Mouse (Mus musculus): ENCODE results near the gene Svep1. TPM values are rescaled to one million over a fixed set of nuclear protein-coding genes. Genes with fewer than 3 reads are reported as not detected.

The Svep1 gene
- polyA plus RNA-seq, 1 experiment from 2014 or later = 5.2 TPM

DNA sequence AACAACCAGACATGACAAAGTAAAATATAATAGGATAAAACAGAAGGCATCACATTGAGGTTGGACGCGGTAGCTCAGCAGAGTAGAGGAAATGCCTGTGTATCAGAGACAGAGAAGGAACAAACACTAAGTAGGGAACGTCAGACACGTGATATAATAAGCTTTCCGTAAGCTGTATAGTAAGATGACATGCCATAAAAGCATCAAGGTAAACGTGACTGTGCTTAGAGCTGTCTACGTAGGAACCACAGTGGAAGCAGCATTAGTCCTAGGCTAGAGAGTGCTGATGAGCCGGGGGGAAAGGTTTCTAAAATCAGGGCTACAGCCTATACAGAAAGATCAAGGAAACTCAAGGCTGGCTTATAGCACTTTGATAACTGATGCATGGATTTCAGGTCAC is 156.4 kb downstream of the Svep1 start:
- no peaks in the 10 kb centered on the region for H3K9me3 ChIP-seq (ENCODE audit: control insufficient read depth, low read length)
- H3K4me1 ChIP-seq (ENCODE audit: control insufficient read depth, insufficient read depth, low read length) = no peaks in the 10 kb centered on the region
- 69% methylated on average over 8 of the region's 8 CpGs for WGBS
- no peak overlapping the region for H3K4me3 ChIP-seq (ENCODE audit: low read length)
- no peak overlapping the region for H3K9ac ChIP-seq (ENCODE audit: low read depth, low read length)
- H3K27ac ChIP-seq (ENCODE audit: low read length) = no peak overlapping the region
- no peaks in the 10 kb centered on the region for H3K36me3 ChIP-seq (ENCODE audit: control insufficient read depth, insufficient read depth, low read length)
- peak; percentile 66; the same call in 1 of the 2 replicates for ATAC-seq
- no peak overlapping the region for H3K4me2 ChIP-seq (ENCODE audit: low read depth, low read length)
- no peaks in the 10 kb centered on the region for H3K27me3 ChIP-seq (replicated peaks; ENCODE audit: control insufficient read depth, insufficient read depth, low read length)

DNA sequence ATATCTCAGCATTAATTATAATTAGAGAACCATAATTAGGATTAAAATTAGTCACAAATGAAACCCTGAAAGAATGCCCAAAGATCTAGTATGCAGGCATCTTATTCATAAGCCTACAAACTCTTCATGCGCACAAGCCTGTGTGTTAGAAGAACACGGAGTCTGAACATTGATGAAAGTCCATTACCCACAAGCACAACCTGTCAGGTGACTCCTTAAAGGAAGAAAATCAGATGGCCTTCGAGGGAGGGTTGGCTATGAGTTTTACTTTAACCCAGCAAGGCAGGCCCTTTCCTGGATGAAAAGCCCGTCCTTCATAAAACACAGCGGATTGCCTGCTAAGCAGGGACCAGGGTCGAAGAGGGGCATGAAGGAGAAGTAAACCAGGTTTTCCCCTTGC is 161.8 kb downstream of the Svep1 start:
- Histone ChIP-seq H3K4me1 (ENCODE audit: control insufficient read depth, insufficient read depth, low read length) (no peaks in the 10 kb centered on the region), H3K27ac (ENCODE audit: low read length) (no peak overlapping the region), H3K9me3 (ENCODE audit: control insufficient read depth, low read length) (no peaks in the 10 kb centered on the region), H3K9ac (ENCODE audit: low read depth, low read length) (no peak overlapping the region), H3K36me3 (ENCODE audit: control insufficient read depth, insufficient read depth, low read length) (no peaks in the 10 kb centered on the region), H3K4me3 (ENCODE audit: low read length) (no peak overlapping the region), H3K27me3 (replicated peaks; ENCODE audit: control insufficient read depth, insufficient read depth, low read length) (no peaks in the 10 kb centered on the region), H3K4me2 (ENCODE audit: low read depth, low read length) (no peak overlapping the region)
- 73% methylated on average over 6 of the region's 6 CpGs for WGBS
- ATAC-seq = peak; percentile 50

DNA sequence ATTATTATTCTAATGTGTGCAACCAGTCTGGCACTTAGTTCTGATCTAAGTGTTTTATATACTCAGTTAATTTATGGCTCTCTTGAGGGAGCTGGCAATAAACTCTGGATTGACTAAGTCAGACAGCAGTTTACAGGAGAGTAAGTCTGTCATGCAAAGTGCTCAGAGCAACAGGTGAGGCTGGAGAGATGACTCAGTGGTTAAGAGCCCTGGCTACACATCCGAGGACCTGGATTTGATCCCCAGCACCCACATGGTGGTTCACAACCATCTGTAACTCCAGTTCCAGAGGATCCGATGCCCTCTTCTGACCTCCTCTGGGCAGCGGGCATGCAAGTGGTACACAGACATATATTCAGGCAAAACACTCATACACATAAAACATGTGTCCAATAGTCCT is 162.3 kb downstream of the Svep1 start:
- H3K27ac ChIP-seq (ENCODE audit: low read length) = no peak overlapping the region
- no peaks in the 10 kb centered on the region for H3K36me3 ChIP-seq (ENCODE audit: control insufficient read depth, insufficient read depth, low read length)
- H3K9ac ChIP-seq (ENCODE audit: low read depth, low read length) = no peak overlapping the region
- ATAC-seq = 0 out of 2 replicates have a peak, but pooled peaks have one; percentile 40
- no peaks in the 10 kb centered on the region for H3K27me3 ChIP-seq (replicated peaks; ENCODE audit: control insufficient read depth, insufficient read depth, low read length)
- H3K4me2 ChIP-seq (ENCODE audit: low read depth, low read length) = no peak overlapping the region
- H3K4me3 ChIP-seq (ENCODE audit: low read length) = no peak overlapping the region
- H3K9me3 ChIP-seq (ENCODE audit: control insufficient read depth, low read length) = no peaks in the 10 kb centered on the region
- H3K4me1 ChIP-seq (ENCODE audit: control insufficient read depth, insufficient read depth, low read length) = no peaks in the 10 kb centered on the region
- WGBS = 93% methylated on average over 3 of the region's 3 CpGs

DNA sequence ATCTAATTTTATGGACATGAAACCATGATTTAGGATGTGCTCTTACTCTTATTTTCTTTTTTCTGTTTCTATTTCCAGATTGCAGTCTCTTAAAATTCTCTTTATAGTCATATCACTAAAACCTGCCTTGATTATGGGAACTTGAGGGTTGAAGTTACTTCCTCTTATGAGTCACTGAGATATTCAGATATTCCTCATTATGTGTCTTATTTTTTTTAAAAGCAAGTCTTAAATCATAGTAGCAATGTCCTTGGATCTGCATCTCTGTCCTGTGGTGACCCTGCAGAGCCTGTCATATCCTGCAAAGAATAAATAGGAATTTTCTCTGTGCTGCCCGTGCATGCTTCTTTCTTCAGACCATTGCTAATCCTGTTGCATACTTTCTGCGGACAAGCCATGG is 166.6 kb downstream of the Svep1 start:
- no peak for ATAC-seq
- Histone ChIP-seq H3K4me1 (ENCODE audit: control insufficient read depth, insufficient read depth, low read length) (no peaks in the 10 kb centered on the region), H3K27ac (ENCODE audit: low read length) (no peak overlapping the region), H3K36me3 (ENCODE audit: control insufficient read depth, insufficient read depth, low read length) (no peaks in the 10 kb centered on the region), H3K4me3 (ENCODE audit: low read length) (no peak overlapping the region), H3K4me2 (ENCODE audit: low read depth, low read length) (no peak overlapping the region), H3K27me3 (replicated peaks; ENCODE audit: control insufficient read depth, insufficient read depth, low read length) (no peaks in the 10 kb centered on the region), H3K9me3 (ENCODE audit: control insufficient read depth, low read length) (no peaks in the 10 kb centered on the region), H3K9ac (ENCODE audit: low read depth, low read length) (no peak overlapping the region)
- 84% methylated on average over 2 of the region's 2 CpGs for WGBS

DNA sequence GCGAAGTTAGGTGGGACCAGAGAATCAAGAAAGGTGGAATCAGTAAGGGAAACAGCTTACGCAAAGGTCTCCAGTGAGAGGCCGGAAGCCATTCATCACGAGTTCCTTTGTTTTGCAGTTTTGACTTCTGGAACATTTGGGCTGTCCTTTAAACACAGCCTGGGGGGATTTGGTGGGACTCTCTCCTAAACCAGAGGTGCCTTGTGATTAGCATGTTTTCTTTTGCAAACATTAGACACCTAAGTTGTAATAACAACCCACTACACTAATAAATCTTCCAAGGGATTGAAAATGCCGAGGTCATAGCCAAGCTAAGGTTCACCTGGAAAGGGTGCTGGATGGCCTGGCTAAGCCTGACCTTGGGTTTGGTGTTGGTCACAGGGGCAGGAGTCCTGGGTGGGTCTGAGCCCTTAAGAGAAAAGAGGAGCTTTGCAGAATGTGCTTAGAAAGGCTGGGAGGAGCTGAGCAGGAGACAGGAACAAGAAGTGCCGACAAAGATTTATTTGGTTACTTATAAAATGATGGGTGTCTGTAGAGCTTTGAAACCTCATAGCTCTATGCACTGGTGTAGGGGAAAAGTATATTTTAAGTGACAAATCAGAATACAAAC is 169.5 kb downstream of the Svep1 start:
- no peaks in the 10 kb centered on the region for H3K9me3 ChIP-seq (ENCODE audit: control insufficient read depth, low read length)
- H3K9ac ChIP-seq (ENCODE audit: low read depth, low read length) = no peak overlapping the region
- ATAC-seq = no peak
- no peaks in the 10 kb centered on the region for H3K27me3 ChIP-seq (replicated peaks; ENCODE audit: control insufficient read depth, insufficient read depth, low read length)
- no peak overlapping the region for H3K4me2 ChIP-seq (ENCODE audit: low read depth, low read length)
- WGBS = 70% methylated on average over 6 of the region's 6 CpGs
- H3K36me3 ChIP-seq (ENCODE audit: control insufficient read depth, insufficient read depth, low read length) = no peaks in the 10 kb centered on the region
- no peak overlapping the region for H3K27ac ChIP-seq (ENCODE audit: low read length)
- H3K4me3 ChIP-seq (ENCODE audit: low read length) = no peak overlapping the region
- no peaks in the 10 kb centered on the region; the same call in 1 of the 2 replicates for H3K4me1 ChIP-seq (ENCODE audit: control insufficient read depth, insufficient read depth, low read length)

DNA sequence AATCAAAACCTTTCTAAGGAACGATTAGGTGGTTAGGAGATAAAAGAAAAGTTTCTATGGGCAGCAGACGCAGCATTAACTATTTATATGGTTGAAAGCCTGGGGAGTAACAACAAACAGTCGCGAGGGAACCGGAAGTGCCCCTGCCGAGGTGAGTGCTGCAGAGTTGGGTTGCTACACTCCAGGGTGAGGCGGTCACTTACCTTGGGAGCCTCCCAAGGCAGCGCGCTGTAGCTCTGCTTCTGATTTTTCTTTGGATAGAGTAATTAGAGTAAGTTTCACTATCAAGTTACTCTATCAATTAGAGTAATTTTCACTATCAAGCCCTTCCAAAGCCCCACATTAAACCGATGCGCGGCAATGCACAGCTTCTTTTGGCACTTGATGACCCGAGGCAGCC is 172.0 kb downstream of the Svep1 start:
- peak overlapping the region; percentile 40 for H3K4me2 ChIP-seq (ENCODE audit: low read depth, low read length)
- peak overlapping the region; percentile 35 for H3K4me3 ChIP-seq (ENCODE audit: low read length)
- no peak overlapping the region for H3K9ac ChIP-seq (ENCODE audit: low read depth, low read length)
- no peak for ATAC-seq
- H3K36me3 ChIP-seq (ENCODE audit: control insufficient read depth, insufficient read depth, low read length) = no peaks in the 10 kb centered on the region
- no peaks in the 10 kb centered on the region for H3K27me3 ChIP-seq (replicated peaks; ENCODE audit: control insufficient read depth, insufficient read depth, low read length)
- 43% methylated on average over 13 of the region's 13 CpGs for WGBS
- no peaks in the 10 kb centered on the region; the same call in 1 of the 2 replicates for H3K4me1 ChIP-seq (ENCODE audit: control insufficient read depth, insufficient read depth, low read length)
- H3K27ac ChIP-seq (ENCODE audit: low read length) = no peak overlapping the region
- H3K9me3 ChIP-seq (ENCODE audit: control insufficient read depth, low read length) = no peaks in the 10 kb centered on the region

DNA sequence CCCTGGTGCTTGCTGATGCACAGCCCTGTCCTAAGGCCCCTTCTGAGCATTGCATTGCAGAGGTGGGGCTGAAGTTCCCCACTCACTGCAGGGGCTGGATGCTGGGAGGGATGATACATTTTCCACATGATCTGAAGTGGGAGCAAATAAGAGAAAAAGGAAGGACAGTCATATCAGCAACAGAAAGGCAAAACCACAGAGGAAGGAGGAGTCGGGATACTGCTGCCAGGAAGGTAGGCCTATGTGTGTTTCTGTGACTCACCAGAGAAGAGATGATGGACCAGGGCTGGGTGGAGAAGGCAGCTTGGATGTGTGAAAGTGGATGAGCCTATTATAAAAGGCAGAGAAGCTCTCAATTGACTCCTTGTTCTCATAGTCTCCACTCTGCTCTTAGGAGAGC is 173.9 kb downstream of the Svep1 start:
- Histone ChIP-seq H3K4me2 (ENCODE audit: low read depth, low read length) (no peak overlapping the region), H3K9me3 (ENCODE audit: control insufficient read depth, low read length) (no peaks in the 10 kb centered on the region), H3K9ac (ENCODE audit: low read depth, low read length) (no peak overlapping the region), H3K4me1 (ENCODE audit: control insufficient read depth, insufficient read depth, low read length) (no peaks in the 10 kb centered on the region; the same call in 1 of the 2 replicates), H3K4me3 (ENCODE audit: low read length) (no peak overlapping the region), H3K27me3 (replicated peaks; ENCODE audit: control insufficient read depth, insufficient read depth, low read length) (no peaks in the 10 kb centered on the region), H3K27ac (ENCODE audit: low read length) (no peak overlapping the region), H3K36me3 (ENCODE audit: control insufficient read depth, insufficient read depth, low read length) (no peaks in the 10 kb centered on the region)
- no peak for ATAC-seq
- 73% methylated on average over 1 of the region's 1 CpGs for WGBS

DNA sequence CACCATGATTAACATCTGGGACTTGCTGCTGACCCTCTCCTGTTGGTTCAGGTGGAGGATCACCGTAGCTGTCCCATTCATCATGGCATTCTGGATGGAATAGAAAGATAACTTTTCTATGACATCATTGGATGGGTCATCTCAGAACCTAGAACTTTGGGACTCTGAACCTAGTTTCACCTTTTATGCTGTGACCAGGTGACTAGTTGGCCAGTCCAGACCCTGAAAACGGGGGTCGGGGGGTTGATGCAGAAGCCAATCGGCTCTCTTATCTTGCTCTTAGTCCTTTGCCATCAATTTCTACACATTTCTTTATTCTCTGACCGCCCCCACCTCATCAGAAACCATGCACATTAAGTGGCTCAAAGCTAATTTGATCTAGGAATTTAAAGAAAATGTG is 197.6 kb downstream of the Svep1 start, which contains the start of gene Txndc8:
TSS of gene Txndc8 (minus strand) at position 101 of the 400 bp plus-strand sequence.
- Histone ChIP-seq H3K9ac (ENCODE audit: low read depth, low read length) (no peak within 1 kb of the TSS), H3K4me1 (ENCODE audit: control insufficient read depth, insufficient read depth, low read length) (no peaks in the 10 kb centered on the region), H3K4me3 (ENCODE audit: low read length) (no peak within 1 kb of the TSS), H3K27me3 (replicated peaks; ENCODE audit: control insufficient read depth, insufficient read depth, low read length) (no peaks in the 10 kb centered on the region), H3K4me2 (ENCODE audit: low read depth, low read length) (no peak within 1 kb of the TSS), H3K9me3 (ENCODE audit: control insufficient read depth, low read length) (no peaks in the 10 kb centered on the region), H3K27ac (ENCODE audit: low read length) (no peak within 1 kb of the TSS), H3K36me3 (ENCODE audit: control insufficient read depth, insufficient read depth, low read length) (no peaks in the 10 kb centered on the region)
- no peak for ATAC-seq
- 94% methylated on average over 5 of the region's 5 CpGs for WGBS

DNA sequence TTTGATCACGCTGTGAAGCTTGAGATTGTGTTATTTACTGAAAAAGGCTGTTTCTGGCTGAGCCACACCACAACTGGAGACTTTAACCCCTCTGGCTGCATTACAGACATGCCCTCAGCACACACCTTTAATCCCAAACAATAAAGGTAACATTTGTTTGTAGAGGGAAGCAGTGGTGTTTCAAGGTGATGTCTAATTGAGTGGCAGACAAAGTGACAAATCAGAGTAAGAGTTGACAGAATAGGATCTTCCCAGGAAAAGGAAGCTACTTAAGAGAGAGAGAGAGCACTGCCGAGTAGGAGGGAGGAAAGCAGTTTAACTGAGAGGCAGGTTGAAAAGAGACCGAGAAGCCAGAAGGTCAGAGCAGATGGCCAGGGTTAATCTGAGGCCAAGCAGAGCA is 203.2 kb downstream of the Svep1 start:
- ATAC-seq = no peak
- no peaks in the 10 kb centered on the region for H3K27me3 ChIP-seq (replicated peaks; ENCODE audit: control insufficient read depth, insufficient read depth, low read length)
- H3K36me3 ChIP-seq (ENCODE audit: control insufficient read depth, insufficient read depth, low read length) = no peaks in the 10 kb centered on the region
- WGBS = 66% methylated on average over 3 of the region's 3 CpGs
- no peak overlapping the region for H3K27ac ChIP-seq (ENCODE audit: low read length)
- no peak overlapping the region for H3K9ac ChIP-seq (ENCODE audit: low read depth, low read length)
- H3K4me2 ChIP-seq (ENCODE audit: low read depth, low read length) = no peak overlapping the region
- H3K4me1 ChIP-seq (ENCODE audit: control insufficient read depth, insufficient read depth, low read length) = no peaks in the 10 kb centered on the region
- no peaks in the 10 kb centered on the region for H3K9me3 ChIP-seq (ENCODE audit: control insufficient read depth, low read length)
- no peak overlapping the region for H3K4me3 ChIP-seq (ENCODE audit: low read length)
